Mouse (Mus musculus): ENCODE data around the gene Arhgap5.

GRCm38 (mm10) chr12:52500915-52501833, 2.6 kb upstream of the Arhgap5 start:
- TF ChIP-seq MYOD1 (IDR thresholded peaks at IDR 0.05; ENCODE audit: control insufficient read depth, insufficient read length, low read depth) (no peak), CTCF (IDR thresholded peaks at IDR 0.05; ENCODE audit: control insufficient read depth, insufficient read depth, insufficient read length) (no peak)
